Mouse (Mus musculus) megakaryocyte, embryonic 14.5 days (primary cell): ENCODE data around the gene Mrvi1. TPM values are rescaled to one million over a fixed set of nuclear protein-coding genes. Genes with fewer than 3 reads are reported as not detected.

Source experiments
- H3K27me3 ChIP-seq: replicated peaks from 2 replicates; pipeline ENCODE3; 2012; ENCODE audit warnings: inconsistent platforms
- H3K36me3 ChIP-seq: replicated peaks from 2 replicates; pipeline ENCODE3; 2012; ENCODE audit warnings: low read length, inconsistent platforms, mixed read lengths
- H3K4me1 ChIP-seq: 2 replicates; pipeline ENCODE4 v1.6.1; 2012; ENCODE audit warnings: inconsistent platforms
- H3K4me3 ChIP-seq: replicated peaks from 2 replicates; pipeline ENCODE3; 2012; ENCODE audit warnings: moderate library complexity, mild to moderate bottlenecking, inconsistent platforms
- H3K9me3 ChIP-seq: 2 replicates; pipeline ENCODE4 v1.6.1; 2012; ENCODE audit warnings: inconsistent platforms
- FLI1 ChIP-seq: IDR thresholded peaks from 2 replicates; pipeline ENCODE4 v1.6.1; 2012; ENCODE audit warnings: low read length, inconsistent platforms, mixed read lengths
- GATA1 ChIP-seq: IDR thresholded peaks from 3 replicates; pipeline ENCODE4 v1.6.1; 2012; ENCODE audit warnings: mixed read lengths, low read length, inconsistent platforms, borderline replicate concordance
- polyA plus RNA-seq: library from polyadenylated mRNA; stranded (reverse); fragments of >175 nt; gene quantifications from 2 replicates; pipeline ENCODE4 v1.2.3, GENCODE M21; 2012; ENCODE audit warnings: low replicate concordance; ENCODE audit not compliant: insufficient read depth

The Mrvi1 gene
- polyA plus RNA-seq, 1 experiment = 149 TPM

DNA sequence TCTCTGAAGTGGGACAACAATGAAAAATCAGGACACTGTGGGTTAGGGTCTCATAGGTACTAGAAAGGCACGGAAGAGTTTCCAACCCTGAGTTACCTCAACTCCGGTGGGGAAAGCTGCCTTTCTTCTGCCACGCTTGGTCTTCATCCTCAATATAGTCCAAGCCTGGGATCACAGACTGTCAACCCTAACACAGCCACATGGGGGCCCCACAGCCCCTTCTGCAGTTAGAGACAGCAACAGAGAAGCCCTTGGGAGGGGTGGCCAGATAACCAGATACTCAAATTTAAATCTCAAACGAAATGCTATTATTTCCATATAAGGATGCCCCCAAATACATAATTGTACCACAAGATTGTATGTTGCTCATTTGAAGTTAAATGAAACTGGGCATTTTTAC, 503 bp upstream of the Mrvi1 start:
- Histone ChIP-seq H3K4me1 (peaks cover 89% of the 10 kb centered on the region), H3K27me3 (no peaks in the 10 kb centered on the region), H3K36me3 (peaks cover 28% of the 10 kb centered on the region), H3K4me3 (peak overlapping the region; percentile 91), H3K9me3 (no peaks in the 10 kb centered on the region)
- TF ChIP-seq GATA1 (no peak), FLI1 (no peak)

- Histone ChIP-seq H3K4me3 (peak overlapping the region; percentile 91), H3K36me3 (peaks cover 43% of the 10 kb centered on the region), H3K4me1 (peaks cover 98% of the 10 kb centered on the region), H3K9me3 (no peaks in the 10 kb centered on the region), H3K27me3 (no peaks in the 10 kb centered on the region)
- TF ChIP-seq GATA1 = no peak
- no peak for TF ChIP-seq FLI1
Observed at GRCm38 (mm10) chr7:110981036-110981435, 1.2 kb downstream of the Mrvi1 start.

DNA sequence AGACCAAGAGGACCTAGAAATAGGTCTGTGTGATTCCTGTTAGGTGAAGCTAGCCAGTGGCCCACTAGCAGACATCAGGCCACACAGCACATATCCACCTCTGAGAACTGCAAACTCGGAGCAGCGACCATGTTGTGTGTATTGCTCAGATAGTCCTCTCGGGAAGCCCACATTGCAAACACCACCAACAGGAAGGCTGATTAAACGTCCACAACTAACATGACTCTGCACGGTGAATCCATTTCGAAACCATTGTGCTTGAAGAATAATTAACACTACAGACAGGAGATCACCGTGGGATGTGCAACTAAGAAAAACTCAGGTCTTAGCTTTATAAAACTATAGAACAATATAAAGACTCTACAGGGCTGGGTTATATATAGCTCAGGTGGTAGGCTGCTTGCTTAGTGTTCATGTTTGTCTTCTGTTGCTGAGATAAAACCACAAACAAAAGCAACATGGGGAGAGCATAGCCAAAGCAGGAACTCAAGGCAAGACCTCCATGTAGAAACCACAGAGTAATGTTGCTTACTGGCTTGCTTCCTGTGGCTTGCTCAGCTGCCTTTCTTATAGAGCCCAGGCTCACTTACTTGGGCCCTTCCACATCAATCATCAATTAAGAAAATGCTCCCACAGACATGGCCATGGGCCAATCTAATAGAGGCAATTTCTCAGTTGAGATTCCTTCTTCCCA, 4.4 kb downstream of the Mrvi1 start:
- Histone ChIP-seq H3K4me1 (peaks cover 97% of the 10 kb centered on the region), H3K9me3 (no peaks in the 10 kb centered on the region), H3K27me3 (no peaks in the 10 kb centered on the region), H3K36me3 (peaks cover 73% of the 10 kb centered on the region), H3K4me3 (peak overlapping the region; percentile 87)
- TF ChIP-seq FLI1 (no peak), GATA1 (peak; percentile 25; the same call in 1 of the 3 replicates)

DNA sequence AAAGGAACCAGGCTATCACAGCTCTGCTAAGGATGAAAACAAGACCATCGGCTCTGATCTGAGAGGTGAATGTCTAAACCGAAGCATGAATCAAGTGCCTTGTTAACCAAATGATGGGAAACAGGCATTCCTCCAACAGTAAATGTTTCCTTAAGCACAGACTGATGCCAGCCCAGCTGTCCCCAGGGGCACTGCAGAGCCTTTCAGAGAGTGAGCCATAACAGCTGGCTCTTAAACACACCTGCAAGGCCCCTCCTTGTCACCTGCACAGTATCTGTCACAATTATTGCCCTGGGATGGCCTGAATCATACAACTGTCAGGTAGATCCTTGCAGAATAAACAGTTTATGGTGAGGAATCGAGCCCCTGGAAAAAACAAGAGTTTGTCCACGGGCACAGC, 8.8 kb downstream of the Mrvi1 start:
- no peaks in the 10 kb centered on the region for H3K9me3 ChIP-seq
- peaks cover 97% of the 10 kb centered on the region for H3K4me1 ChIP-seq
- no peak overlapping the region for H3K4me3 ChIP-seq
- TF ChIP-seq GATA1 (no peak), FLI1 (no peak)
- H3K27me3 ChIP-seq = no peaks in the 10 kb centered on the region
- peaks cover 90% of the 10 kb centered on the region for H3K36me3 ChIP-seq

GRCm38 (mm10) chr7:110972796-110973195, 9.5 kb downstream of the Mrvi1 start:
- Histone ChIP-seq H3K36me3 (peaks cover 93% of the 10 kb centered on the region), H3K4me1 (peaks cover 97% of the 10 kb centered on the region), H3K27me3 (no peaks in the 10 kb centered on the region), H3K9me3 (no peaks in the 10 kb centered on the region), H3K4me3 (no peak overlapping the region)
- TF ChIP-seq FLI1 = no peak
- no peak for TF ChIP-seq GATA1

- TF ChIP-seq GATA1 = no peak
- TF ChIP-seq FLI1 = no peak
- H3K4me1 ChIP-seq = peaks cover 96% of the 10 kb centered on the region
- no peaks in the 10 kb centered on the region for H3K9me3 ChIP-seq
Observed at GRCm38 (mm10) chr7:110967373-110967772, 14.9 kb downstream of the Mrvi1 start.

GRCm38 (mm10) chr7:110966853-110967252, 15.4 kb downstream of the Mrvi1 start:
- TF ChIP-seq FLI1 = no peak
- no peak for TF ChIP-seq GATA1

More at GRCm38 (mm10) chr7:110967373-110967772, 14.9 kb downstream of the Mrvi1 start:
- no peak overlapping the region for H3K4me3 ChIP-seq
- peaks cover 83% of the 10 kb centered on the region for H3K36me3 ChIP-seq
- no peaks in the 10 kb centered on the region for H3K27me3 ChIP-seq

GRCm38 (mm10) chr7:110965387-110965786, 16.9 kb downstream of the Mrvi1 start:
- TF ChIP-seq FLI1 = no peak
- TF ChIP-seq GATA1 = no peak
- Histone ChIP-seq H3K36me3 (peaks cover 84% of the 10 kb centered on the region), H3K4me1 (peaks cover 96% of the 10 kb centered on the region), H3K9me3 (no peaks in the 10 kb centered on the region), H3K4me3 (peak overlapping the region; percentile 42), H3K27me3 (no peaks in the 10 kb centered on the region)

More at GRCm38 (mm10) chr7:110966853-110967252, 15.4 kb downstream of the Mrvi1 start:
- Histone ChIP-seq H3K36me3 (peaks cover 84% of the 10 kb centered on the region), H3K9me3 (no peaks in the 10 kb centered on the region), H3K27me3 (no peaks in the 10 kb centered on the region), H3K4me1 (peaks cover 96% of the 10 kb centered on the region), H3K4me3 (no peak overlapping the region)

DNA sequence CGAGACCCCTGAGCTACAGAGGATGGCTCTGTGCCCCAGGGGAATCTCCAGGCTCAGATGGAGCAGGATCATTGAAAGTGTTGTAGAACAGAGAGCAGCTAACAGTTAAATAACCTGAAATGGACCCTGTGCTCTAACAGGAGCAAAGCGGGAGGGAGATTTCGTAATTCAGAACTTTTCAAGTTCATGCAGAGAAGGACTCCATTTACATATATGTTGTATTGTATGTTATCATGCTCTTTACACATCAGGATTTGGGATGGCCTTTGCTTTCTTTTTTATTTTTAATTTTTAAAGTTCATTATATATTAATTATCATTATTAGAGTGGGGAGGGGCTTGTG, 18.6 kb downstream of the Mrvi1 start:
- no peak overlapping the region for H3K4me3 ChIP-seq
- H3K36me3 ChIP-seq = peaks cover 81% of the 10 kb centered on the region
- TF ChIP-seq FLI1 (no peak), GATA1 (no peak)
- H3K4me1 ChIP-seq = peaks cover 97% of the 10 kb centered on the region
- H3K27me3 ChIP-seq = no peaks in the 10 kb centered on the region
- H3K9me3 ChIP-seq = no peaks in the 10 kb centered on the region

- Histone ChIP-seq H3K27me3 (no peaks in the 10 kb centered on the region), H3K36me3 (peaks cover 81% of the 10 kb centered on the region), H3K4me1 (peaks cover 97% of the 10 kb centered on the region), H3K4me3 (peak overlapping the region; percentile 84), H3K9me3 (no peaks in the 10 kb centered on the region)
- no peak for TF ChIP-seq GATA1
- TF ChIP-seq FLI1 = no peak
Observed at GRCm38 (mm10) chr7:110962943-110963654, 19.2 kb downstream of the Mrvi1 start.
